Mouse (Mus musculus) G1E (cell line): ENCODE data around the gene Ablim2.

ENCODE experiments used
- CTCF ChIP-seq: IDR thresholded peaks from 2 replicates; pipeline ENCODE4 v1.5.1; 2012; ENCODE audit warnings: low read depth, low read length, inconsistent platforms, mixed read lengths
- GATA1 ChIP-seq: IDR thresholded peaks from 2 replicates; pipeline ENCODE4 v1.6.1; 2012; ENCODE audit warnings: borderline replicate concordance, low read length, inconsistent platforms, mixed read lengths
- TAL1 ChIP-seq: conservative IDR thresholded peaks from 2 replicates; pipeline ENCODE4 v1.6.1; 2012; ENCODE audit warnings: low read depth, low read length, inconsistent platforms, mixed read lengths

DNA sequence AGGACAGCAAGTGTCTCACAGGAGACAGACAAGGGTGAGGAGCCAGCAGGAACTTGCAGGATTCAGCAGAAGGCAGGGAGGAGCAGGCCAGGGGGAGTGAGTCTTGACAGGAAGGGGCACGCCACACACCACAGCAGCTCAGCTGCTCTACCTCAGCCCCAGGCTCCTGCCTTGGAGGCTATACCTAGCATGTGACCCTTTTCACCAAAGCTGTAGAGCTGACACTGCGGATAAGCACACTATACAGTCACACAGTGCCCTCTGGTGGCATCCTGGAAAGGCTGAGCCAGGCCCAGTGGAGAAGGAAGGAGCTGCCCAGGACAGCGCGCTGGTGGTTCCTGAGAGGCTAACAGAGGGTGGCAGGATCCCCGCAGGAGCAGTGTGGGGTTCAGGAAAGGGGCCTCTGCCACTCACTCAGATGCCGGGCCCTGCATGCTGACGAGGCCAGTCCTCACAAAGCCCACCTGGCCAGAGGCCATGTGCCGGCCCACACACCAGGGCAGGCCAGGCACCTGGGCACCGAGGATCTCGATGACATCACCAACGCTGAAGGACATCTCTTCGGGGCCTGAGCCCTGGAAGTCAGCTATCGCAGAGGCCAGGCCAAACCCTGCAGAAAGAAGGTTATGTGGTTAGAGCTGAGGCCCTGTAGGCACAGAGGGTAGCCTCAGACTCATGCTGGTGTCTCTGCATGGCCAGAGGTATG lies 43.9 kb upstream of the Ablim2 start:
- TF ChIP-seq CTCF (0 out of 2 replicates have a peak, but pooled peaks have one; percentile 10), GATA1 (no peak), TAL1 (no peak)
